9 mouse cellular contexts compared by ENCODE assay signal in genomic region chr5:105136706-105137304, GRCm38 (mm10). TPM values are rescaled to one million over a fixed set of nuclear protein-coding genes. Genes with fewer than 3 reads are reported as not detected.
DNase-seq lines count a peak whose midpoint lies in the region; TF ChIP-seq lines count a peak whose summit lies in the region.
"Not testable (repeated sequence)": the region's sequence is repeated elsewhere in the genome, so short reads cannot be mapped to it uniquely, and the experiment has no call there.
"Had no signal": no experiment of that assay in that cellular context is flagged by ENCODE, and none has a peak within 500 bp of the region (broad histone marks: within the 10 kb centered on the region; RNA-seq: fewer than 3 reads in every experiment).

No protein-coding gene starts in this region.

- H3K79me2 ChIP-seq in CH12.LX (replicated peaks; ENCODE audit: control insufficient read depth, extremely low read depth, insufficient read depth, poor library complexity, severe bottlenecking) = peaks cover 14% of the 10 kb centered on the region
- H3K79me2 ChIP-seq in heart, adult 2 months (replicated peaks; ENCODE audit: control insufficient read depth, insufficient read depth, low read length); myocyte (ENCODE audit: control insufficient read depth, insufficient read depth): not testable (repeated sequence)

- not testable (repeated sequence) for H3K9ac ChIP-seq in CH12.LX (ENCODE audit: insufficient read depth, low read depth); heart, adult 2 months (ENCODE audit: low read depth, low read length)

- DNase-seq in CH12.LX (ENCODE audit: extremely low read depth); heart, adult 2 months: not testable (repeated sequence)
- DNase-seq in kidney, adult 2 months = peak; percentile 45
- DNase-seq in lung, postnatal 25 days (ENCODE audit: low spot score) = peak; percentile 55

- not testable (repeated sequence) for H3K27ac ChIP-seq in CH12.LX (ENCODE audit: insufficient read depth, low read depth); brown adipose tissue, adult 24 weeks (replicated peaks; ENCODE audit: low read depth, low read length); heart, adult 2 months; kidney, adult 2 months (ENCODE audit: insufficient read depth, low read depth, low read length)

- not testable (repeated sequence) for H3ac ChIP-seq in myocyte (ENCODE audit: control insufficient read depth, insufficient read length)

- H3K4me1 ChIP-seq in CH12.LX (ENCODE audit: control insufficient read depth in 1 of 2, insufficient read depth in 2 of 2) = peaks cover 13 to 36% of the 10 kb centered on the region in 2 experiments
- not testable (repeated sequence) for H3K4me1 ChIP-seq in brown adipose tissue, adult 24 weeks (ENCODE audit: control insufficient read depth, insufficient read depth, insufficient read length, low read length); heart, adult 2 months (ENCODE audit: control insufficient read depth, insufficient read depth, low read length); kidney, adult 2 months (ENCODE audit: control insufficient read depth, insufficient read depth, low read length)

- dilution Hi-C loops in CH12.LX (cut with MboI; ENCODE audit: extremely low pct_ligation_motif_present, extremely low pct_unique_long_range_greater_than_20kb, low sequenced_read_pairs) = not testable (repeated sequence)

- TF ChIP-seq CTCF in CH12.LX (conservative IDR thresholded peaks at IDR 0.05 in 1 of 2, IDR thresholded peaks at IDR 0.05 in 1 of 2; ENCODE audit: low read depth in 2 of 2, low read length in 2 of 2); heart, adult 2 months (IDR thresholded peaks at IDR 0.05); kidney, adult 2 months (conservative IDR thresholded peaks at IDR 0.05; ENCODE audit: insufficient read depth, insufficient read length, low read depth, low read length): not testable (repeated sequence)

- in situ Hi-C loops in CH12.LX (cut with MboI; ENCODE audit: low pct_ligation_motif_present, low pct_unique_long_range_greater_than_20kb, low sequenced_read_pairs) = not testable (repeated sequence)

- H3K4me3 ChIP-seq in CH12.LX (replicated peaks in 1 of 3; ENCODE audit: low read depth in 2 of 3, low read length in 2 of 3, poor library complexity in 1 of 3); kidney, adult 2 months (ENCODE audit: insufficient read depth, low read depth, low read length); myocyte: not testable (repeated sequence)
- peak overlapping the region; percentile 14 for H3K4me3 ChIP-seq in brown adipose tissue, adult 24 weeks (ENCODE audit: insufficient read depth, low read depth, low read length)
- peak overlapping the region; percentile 12; the same call in 1 of the 2 replicates for H3K4me3 ChIP-seq in heart, adult 2 months

- not testable (repeated sequence) for TF ChIP-seq RAD21 in CH12.LX (IDR thresholded peaks at IDR 0.05; ENCODE audit: low read depth, low read length)

- WGBS in heart, adult 2 months = 77% methylated on average over 3 of the region's 3 CpGs
- 63% methylated on average over 3 of the region's 3 CpGs for WGBS in kidney, adult 2 months

- not testable (repeated sequence) for TF ChIP-seq POLR2A in CH12.LX (IDR thresholded peaks at IDR 0.05; ENCODE audit: low read depth, low read length); heart, adult 2 months (IDR thresholded peaks at IDR 0.05; ENCODE audit: insufficient read depth, low read depth, low read length); kidney, adult 2 months (IDR thresholded peaks at IDR 0.05; ENCODE audit: low read depth, low read length); myocyte (IDR thresholded peaks at IDR 0.05; ENCODE audit: insufficient read length, low read depth)

- not testable (repeated sequence) for H3K9me3 ChIP-seq in CH12.LX (replicated peaks; ENCODE audit: low read length)

- H3K36me3 ChIP-seq in CH12.LX (replicated peaks in 1 of 2; ENCODE audit: control insufficient read depth in 1 of 2, insufficient read depth in 1 of 2, low read length in 1 of 2) = peaks cover 13 to 26% of the 10 kb centered on the region in 2 experiments
- H3K36me3 ChIP-seq in heart, adult 2 months (ENCODE audit: control insufficient read depth, insufficient read depth, low read length); kidney, adult 2 months (ENCODE audit: control insufficient read depth, insufficient read depth, low read length); myocyte (ENCODE audit: control insufficient read depth, insufficient read depth): not testable (repeated sequence)

- H3K4me2 ChIP-seq in CH12.LX (ENCODE audit: insufficient read depth, low read depth, poor library complexity, severe bottlenecking) (0 out of 2 replicates have a peak overlapping the region, but pooled peaks have one; percentile 29), myocyte (ENCODE audit: low read depth) (peak overlapping the region; percentile 21)

- intact Hi-C loops in heart, adult 2 months (cut with DNase I) = not testable (repeated sequence)

- not testable (repeated sequence) for TF ChIP-seq EP300 in CH12.LX (IDR thresholded peaks at IDR 0.05; ENCODE audit: low read length); heart, adult 2 months (IDR thresholded peaks at IDR 0.05; ENCODE audit: insufficient read depth, low read depth, low read length)

- H3K27me3 ChIP-seq in CH12.LX (replicated peaks); heart, adult 2 months (ENCODE audit: control insufficient read depth, insufficient read depth, low read length); kidney, adult 2 months (replicated peaks; ENCODE audit: control insufficient read depth, insufficient read depth, low read length); myocyte (ENCODE audit: control insufficient read depth, insufficient read depth, insufficient read length): not testable (repeated sequence)

TF ChIP-seq in myocyte, 11 proteins besides CTCF, POLR2A, EP300 and RAD21:
- TF ChIP-seq TCF12 (IDR thresholded peaks at IDR 0.05; ENCODE audit: insufficient read depth, poor library complexity, severe bottlenecking) (peak; percentile 33), MYOG (IDR thresholded peaks at IDR 0.05; ENCODE audit: control insufficient read depth in 1 of 3, insufficient read depth in 1 of 3, insufficient read length in 2 of 3, low read depth in 2 of 3) (peak in 1 of 3 experiments; percentile 42)

RNA-seq across cellular contexts. Expression of gene Gbp9, which starts 2.5 kb away (rescaled TPM):
- total RNA-seq in CH12.LX (2012; rRNA removed) = 2.9 and 3.4 TPM in 2 replicates
- 4.8 and 6.2 TPM in 2 replicates for total RNA-seq in CH12.LX (2014; rRNA removed)
- 10.1 and 15.0 TPM in 2 replicates for polyA plus RNA-seq in CH12.LX (2012; ENCODE audit: insufficient read length, low read depth)
- 4.8 and 7.0 TPM in 2 replicates for polyA plus RNA-seq in brown adipose tissue, adult 24 weeks (2012; ENCODE audit: insufficient read depth, insufficient read length, missing spikeins)
- total RNA-seq in heart, adult 2 months (2021) = 1 to 10 TPM; 7.4 to 9.4 TPM
- 5.6 and 11.3 TPM in 2 replicates for polyA plus RNA-seq in heart, adult 2 months (2012; rRNA removed)
- 3.6 and 5.4 TPM in 2 replicates for polyA plus RNA-seq in kidney, adult 2 months (2012; rRNA removed)
- 0.85 TPM for polyA plus RNA-seq in myocyte (2012; fragmentation: generic; extraction: Trizol)

RNA-seq across cellular contexts. Expression of gene Gbp8, which starts 2.5 kb away (rescaled TPM):
- total RNA-seq in CH12.LX (2012; rRNA removed) (2.9 and 5.2 TPM in 2 replicates), CH12.LX (2014; rRNA removed) (5.1 and 6.1 TPM in 2 replicates)
- polyA plus RNA-seq in CH12.LX (2012; ENCODE audit: insufficient read length, low read depth) (7.4 and 7.5 TPM in 2 replicates), myocyte (2012; fragmentation: generic; extraction: Trizol) (0.46 TPM)
- polyA plus RNA-seq in brown adipose tissue, adult 24 weeks (2012; ENCODE audit: insufficient read depth, insufficient read length, missing spikeins) = 2.1 TPM in 1 of 2 replicates, not detected in the other
- total RNA-seq in heart, adult 2 months (2021) = under 1 TPM; 0.13 to 0.23 TPM
- 0.29 TPM in 2 replicates for polyA plus RNA-seq in heart, adult 2 months (2012; rRNA removed)
- 0.56 and 1.2 TPM in 2 replicates for polyA plus RNA-seq in kidney, adult 2 months (2012; rRNA removed)
- total RNA-seq: granulocyte monocyte progenitor cell, adult 5-6 weeks; MEL had no signal
- polyA plus RNA-seq: embryonic facial prominence, embryonic 13.5 days had no signal

RNA-seq across cellular contexts. Expression of gene Gbp4, which starts 2.6 kb away (rescaled TPM):
- total RNA-seq in CH12.LX (2012; rRNA removed) = 14.8 and 17.2 TPM in 2 replicates
- 19.3 and 21.1 TPM in 2 replicates for total RNA-seq in CH12.LX (2014; rRNA removed)
- 16.1 and 18.3 TPM in 2 replicates for polyA plus RNA-seq in CH12.LX (2012; ENCODE audit: insufficient read length, low read depth)
- polyA plus RNA-seq in brown adipose tissue, adult 24 weeks (2012; ENCODE audit: insufficient read depth, insufficient read length, missing spikeins) = 4.8 and 5.8 TPM in 2 replicates
- total RNA-seq in heart, adult 2 months (2021) = 10 to 100 TPM in 1 of 2 experiments, 1 to 10 TPM in 1; 4.6 to 11.5 TPM
- polyA plus RNA-seq in heart, adult 2 months (2012; rRNA removed) = 7.8 and 10.4 TPM in 2 replicates
- 7.9 and 10.1 TPM in 2 replicates for polyA plus RNA-seq in kidney, adult 2 months (2012; rRNA removed)
- 0.66 TPM for polyA plus RNA-seq in myocyte (2012; fragmentation: generic; extraction: Trizol)
- total RNA-seq: granulocyte monocyte progenitor cell, adult 5-6 weeks; MEL had no signal
